13 mouse cellular contexts compared by ENCODE assay signal in the genomic region with DNA sequence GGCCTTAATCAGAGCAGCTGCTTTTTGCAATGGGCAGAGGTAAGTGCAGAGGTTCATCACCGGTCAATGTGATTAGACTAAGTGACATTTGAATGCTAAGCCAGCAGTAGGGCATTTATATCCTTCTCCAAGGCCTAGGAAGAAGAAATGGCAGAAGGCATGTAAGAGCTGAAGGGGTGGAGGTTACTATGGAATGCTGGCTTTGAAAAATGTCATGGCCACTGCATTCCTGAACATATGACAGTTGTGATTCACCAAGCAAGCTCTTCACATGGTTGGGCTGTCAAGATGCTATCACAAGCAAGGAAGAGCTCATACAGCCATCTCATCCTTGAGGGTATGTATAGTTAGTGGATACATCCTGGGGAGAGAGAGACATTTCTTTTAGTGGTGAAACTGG.
"Had no signal": no experiment of that assay in that cellular context is flagged by ENCODE, and none has a peak within 500 bp of the region (broad histone marks: within the 10 kb centered on the region; RNA-seq: fewer than 3 reads in every experiment).

No protein-coding gene starts in this region.

- H3K27ac ChIP-seq: macrophage; midbrain, embryonic 13.5 days; midbrain, embryonic 15.5 days; neural tube, embryonic 12.5 days had no signal

- H3K4me3 ChIP-seq: megakaryocyte, embryonic 14.5 days; midbrain, embryonic 13.5 days; midbrain, embryonic 15.5 days; neural tube, embryonic 12.5 days had no signal

- DNase-seq: lung, adult 18-20 months; lung, embryonic 14.5 days; lung, postnatal 10 days; right cerebral cortex, postnatal 14 days; spleen, adult 18-20 months; thymus, adult 18-20 months; thymus, postnatal 14 days; thymus, postnatal 36 days had no signal
